Mouse (Mus musculus): ENCODE results near the gene Pank1.

- TF ChIP-seq CTCF (conservative IDR thresholded peaks at IDR 0.05; ENCODE audit: low read length) (no peak), NANOG (IDR thresholded peaks at IDR 0.05; ENCODE audit: borderline replicate concordance, low read length) (no peak), POU5F1 (IDR thresholded peaks at IDR 0.05; ENCODE audit: borderline replicate concordance, low read length) (no peak)
These were observed 1.2 kb downstream of the Pank1 start for GRCm38 (mm10) chr19:34877898-34878602.

Data from E14TG2a.4 (cell line).